Mouse (Mus musculus) cortical plate, adult 2 months (tissue): ENCODE measurements around the gene Ascl5.

Experiments
- CTCF ChIP-seq: fragments of 200-500 bp; IDR thresholded peaks from 2 replicates; pipeline ENCODE4 v1.5.1; 2011; ENCODE audit warnings: mild to moderate bottlenecking, control low read depth, low read length; ENCODE audit not compliant: insufficient read depth; ENCODE audit errors: extremely low read depth
- POLR2A ChIP-seq: fragments of 200-500 bp; IDR thresholded peaks from 2 replicates; pipeline ENCODE4 v1.6.1; 2011; ENCODE audit warnings: mild to moderate bottlenecking, low read length, control low read depth; ENCODE audit not compliant: insufficient read depth; ENCODE audit errors: extremely low read depth

DNA sequence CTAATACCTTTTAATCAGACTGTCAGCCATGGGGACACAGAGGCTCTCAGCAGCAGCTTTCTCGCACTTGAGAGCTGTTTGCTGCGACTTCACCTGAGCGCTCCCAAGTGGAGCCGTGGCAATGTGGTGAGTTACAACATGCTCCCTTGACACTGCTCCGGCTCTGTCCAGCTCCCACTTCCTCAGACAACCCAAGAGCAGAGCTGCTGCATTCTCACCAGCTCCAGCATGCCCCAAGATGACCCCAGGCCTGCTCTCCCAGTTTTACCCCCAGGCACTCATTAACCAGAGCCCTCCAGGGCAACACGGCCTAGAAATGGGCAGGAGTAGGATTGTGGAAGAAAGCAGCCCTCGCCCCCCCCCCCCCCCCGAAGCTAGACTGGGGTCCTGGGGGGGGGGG lies 18.9 kb upstream of the Ascl5 start:
- TF ChIP-seq CTCF (no peak), POLR2A (no peak)
